8 mouse cellular contexts compared by ENCODE assay signal in the genomic region with DNA sequence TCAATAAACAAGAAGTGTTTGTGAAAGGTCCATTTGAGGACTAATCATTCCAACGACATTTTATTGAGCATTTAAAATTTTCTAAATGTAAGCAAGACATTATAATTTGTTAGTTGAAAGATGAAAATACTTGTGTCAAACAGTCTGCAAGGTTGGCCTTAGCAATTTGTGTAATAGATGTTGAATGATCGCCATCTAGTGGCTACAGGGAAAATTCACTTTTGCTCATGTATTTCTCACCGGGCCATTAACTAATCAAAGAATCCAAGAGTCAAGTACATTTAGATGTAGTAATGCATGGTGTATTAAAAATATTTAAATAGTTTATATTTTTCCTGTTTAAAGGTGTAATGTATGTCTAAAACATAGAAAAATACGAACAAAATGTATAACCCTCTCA. TPM values are rescaled to one million over a fixed set of nuclear protein-coding genes. Genes with fewer than 3 reads are reported as not detected.
DNase-seq lines count a peak whose midpoint lies in the region; ATAC-seq lines count a peak whose summit lies in the region.

No protein-coding gene starts in this region.

- no peaks in the 10 kb centered on the region for H3K36me3 ChIP-seq in embryonic facial prominence, embryonic 11.5 days (replicated peaks; ENCODE audit: control insufficient read depth, insufficient read depth, low read depth, low read length)
- H3K36me3 ChIP-seq in embryonic facial prominence, embryonic 10.5 days (replicated peaks), result no peaks in the 10 kb centered on the region
- H3K36me3 ChIP-seq in neural tube, embryonic 11.5 days (ENCODE audit: control insufficient read depth, insufficient read depth, low read length), result no peaks in the 10 kb centered on the region
- no peaks in the 10 kb centered on the region for H3K36me3 ChIP-seq in neural tube, embryonic 15.5 days

- H3K4me1 ChIP-seq in embryonic facial prominence, embryonic 11.5 days (ENCODE audit: control insufficient read depth, insufficient read depth, low read length), result no peaks in the 10 kb centered on the region
- H3K4me1 ChIP-seq in embryonic facial prominence, embryonic 10.5 days, result no peaks in the 10 kb centered on the region
- H3K4me1 ChIP-seq in neural tube, embryonic 11.5 days (ENCODE audit: control insufficient read depth, insufficient read depth, low read length), result no peaks in the 10 kb centered on the region
- H3K4me1 ChIP-seq in neural tube, embryonic 15.5 days, result no peaks in the 10 kb centered on the region

- no peak overlapping the region for H3K4me3 ChIP-seq in embryonic facial prominence, embryonic 11.5 days (ENCODE audit: low read depth, low read length)
- H3K4me3 ChIP-seq in embryonic facial prominence, embryonic 10.5 days, result no peak overlapping the region
- no peak overlapping the region for H3K4me3 ChIP-seq in neural tube, embryonic 11.5 days (ENCODE audit: low read depth, low read length)
- H3K4me3 ChIP-seq in neural tube, embryonic 15.5 days (replicated peaks), result no peak overlapping the region

- no peaks in the 10 kb centered on the region for H3K27me3 ChIP-seq in embryonic facial prominence, embryonic 11.5 days (ENCODE audit: control insufficient read depth, insufficient read depth, low read length)
- 0 out of 2 replicates have a peak, but pooled peaks cover 4% of the 10 kb centered on the region for H3K27me3 ChIP-seq in embryonic facial prominence, embryonic 10.5 days (replicated peaks; ENCODE audit: low read depth, poor library complexity, severe bottlenecking)
- H3K27me3 ChIP-seq in neural tube, embryonic 11.5 days (ENCODE audit: control insufficient read depth, insufficient read depth, low read length), result no peaks in the 10 kb centered on the region
- H3K27me3 ChIP-seq in neural tube, embryonic 15.5 days (replicated peaks), result peaks cover 5% of the 10 kb centered on the region; the same call in 1 of the 2 replicates

- peak; percentile 83 for DNase-seq in embryonic facial prominence, embryonic 11.5 days (ENCODE audit: low spot score)
- DNase-seq in embryonic facial prominence, embryonic 10.5 days (ENCODE audit: low spot score), result no peak
- DNase-seq in neural tube, embryonic 11.5 days (ENCODE audit: low spot score), result peak; percentile 16
- DNase-seq in c-Kit-positive CD71-positive TER-119-positive erythroid progenitor cells, embryonic 14.5 days (ENCODE audit: low spot score), result peak; percentile 45
- no peak for DNase-seq in thymus, adult 18-20 months

- no peak overlapping the region for H3K4me2 ChIP-seq in embryonic facial prominence, embryonic 11.5 days (ENCODE audit: low read depth, low read length)
- H3K4me2 ChIP-seq in neural tube, embryonic 11.5 days (ENCODE audit: low read depth), result no peak overlapping the region
- H3K4me2 ChIP-seq in neural tube, embryonic 15.5 days, result no peak overlapping the region

- H3K9ac ChIP-seq in embryonic facial prominence, embryonic 11.5 days (replicated peaks; ENCODE audit: low read length), result no peak overlapping the region
- H3K9ac ChIP-seq in neural tube, embryonic 11.5 days (ENCODE audit: low read length), result no peak overlapping the region
- no peak overlapping the region for H3K9ac ChIP-seq in neural tube, embryonic 15.5 days (replicated peaks)

- no peaks in the 10 kb centered on the region for H3K9me3 ChIP-seq in embryonic facial prominence, embryonic 11.5 days (replicated peaks; ENCODE audit: control insufficient read depth, low read length)
- no peaks in the 10 kb centered on the region for H3K9me3 ChIP-seq in embryonic facial prominence, embryonic 10.5 days
- H3K9me3 ChIP-seq in neural tube, embryonic 11.5 days (ENCODE audit: control insufficient read depth, low read length), result no peaks in the 10 kb centered on the region
- H3K9me3 ChIP-seq in neural tube, embryonic 15.5 days (replicated peaks), result no peaks in the 10 kb centered on the region

- H3K27ac ChIP-seq in embryonic facial prominence, embryonic 11.5 days (replicated peaks; ENCODE audit: low read depth, low read length), result no peak overlapping the region
- no peak overlapping the region for H3K27ac ChIP-seq in embryonic facial prominence, embryonic 10.5 days (replicated peaks)
- H3K27ac ChIP-seq in neural tube, embryonic 11.5 days (ENCODE audit: low read depth, low read length), result no peak overlapping the region
- no peak overlapping the region for H3K27ac ChIP-seq in neural tube, embryonic 15.5 days (replicated peaks)

- no peak for ATAC-seq in embryonic facial prominence, embryonic 11.5 days (replicated peaks; ENCODE audit: insufficient number of reproducible peaks, low FRiP score, low TSS enrichment, low read depth)
- peak; percentile 48; the same call in 1 of the 2 replicates for ATAC-seq in neural tube, embryonic 11.5 days (ENCODE audit: insufficient read depth, low FRiP score, low TSS enrichment)
- ATAC-seq in neural tube, embryonic 15.5 days (ENCODE audit: low FRiP score), result no peak
- peak; percentile 67 to 82; a peak in 3 of 4 replicates for ATAC-seq in hematopoietic stem cell, adult 5-6 weeks (replicated peaks in 1 of 2; ENCODE audit: insufficient read depth in 1 of 2, low FRiP score in 2 of 2, low TSS enrichment in 1 of 2, low read depth in 1 of 2, poor library complexity in 2 of 2, severe bottlenecking in 2 of 2)
- peak; percentile 89 for ATAC-seq in megakaryocyte-erythroid progenitor cell, adult 5-6 weeks (replicated peaks; ENCODE audit: low FRiP score, low TSS enrichment, poor library complexity, severe bottlenecking)

- 9% methylated on average over 4 of the region's 4 CpGs for WGBS in embryonic facial prominence, embryonic 11.5 days
- WGBS in embryonic facial prominence, embryonic 10.5 days, result 7% methylated on average over 4 of the region's 4 CpGs
- WGBS in neural tube, embryonic 11.5 days, result 7% methylated on average over 4 of the region's 4 CpGs
- WGBS in neural tube, embryonic 15.5 days, result 7% methylated on average over 4 of the region's 4 CpGs

RNA-seq across cellular contexts. Expression of a gene that starts 11.0 kb away (rescaled TPM):
- 280 and 283 TPM in 2 replicates for polyA plus RNA-seq in embryonic facial prominence, embryonic 11.5 days (2014; fragmentation: Nextera tagmentation; extraction: Ambion mirVana)
- 221 and 223 TPM in 2 replicates for polyA plus RNA-seq in embryonic facial prominence, embryonic 10.5 days (2016; fragmentation: Nextera tagmentation; extraction: Ambion mirVana)
- 246 and 248 TPM in 2 replicates for polyA plus RNA-seq in neural tube, embryonic 11.5 days (2014; fragmentation: Nextera tagmentation; extraction: Ambion mirVana)
- 155 and 158 TPM in 2 replicates for polyA plus RNA-seq in neural tube, embryonic 15.5 days (2015; fragmentation: Nextera tagmentation; extraction: Ambion mirVana)
- 173 and 259 TPM in 2 replicates for total RNA-seq in hematopoietic stem cell, adult 5-6 weeks (2017)
- total RNA-seq in megakaryocyte-erythroid progenitor cell, adult 5-6 weeks (2014; fragmentation: Nextera tagmentation), result 134 and 156 TPM in 2 replicates
- total RNA-seq in megakaryocyte-erythroid progenitor cell, adult 5-6 weeks (2017), result 219 and 251 TPM in 2 replicates

RNA-seq across cellular contexts. Expression of a gene that starts 30.4 kb away (rescaled TPM):
- 64.7 and 74.5 TPM in 2 replicates for polyA plus RNA-seq in embryonic facial prominence, embryonic 11.5 days (2014; fragmentation: Nextera tagmentation; extraction: Ambion mirVana)
- 72.3 and 80.2 TPM in 2 replicates for polyA plus RNA-seq in embryonic facial prominence, embryonic 10.5 days (2016; fragmentation: Nextera tagmentation; extraction: Ambion mirVana)
- 51.7 and 51.8 TPM in 2 replicates for polyA plus RNA-seq in neural tube, embryonic 11.5 days (2014; fragmentation: Nextera tagmentation; extraction: Ambion mirVana)
- polyA plus RNA-seq in neural tube, embryonic 15.5 days (2015; fragmentation: Nextera tagmentation; extraction: Ambion mirVana), result 12.0 and 23.4 TPM in 2 replicates
- total RNA-seq in hematopoietic stem cell, adult 5-6 weeks (2017), result 37.9 and 45.7 TPM in 2 replicates
- total RNA-seq in megakaryocyte-erythroid progenitor cell, adult 5-6 weeks (2014; fragmentation: Nextera tagmentation), result 54.3 and 55.8 TPM in 2 replicates
- total RNA-seq in megakaryocyte-erythroid progenitor cell, adult 5-6 weeks (2017), result 43.0 and 76.5 TPM in 2 replicates

Comparison
In these comparisons a context has a peak if more than half of its experiments do, and no peak if none do; other contexts are left out.
1. ATAC-seq: peak in neural tube, embryonic 11.5 days (single experiment), hematopoietic stem cell, adult 5-6 weeks (2 of 2) and megakaryocyte-erythroid progenitor cell, adult 5-6 weeks (single experiment); none in embryonic facial prominence, embryonic 11.5 days (single experiment) and neural tube, embryonic 15.5 days (single experiment).
2. DNase-seq: peak in embryonic facial prominence, embryonic 11.5 days (single experiment), neural tube, embryonic 11.5 days (single experiment) and c-Kit-positive CD71-positive TER-119-positive erythroid progenitor cells, embryonic 14.5 days (single experiment); none in embryonic facial prominence, embryonic 10.5 days (single experiment) and thymus, adult 18-20 months (0 of 2).